Mouse (Mus musculus) midbrain, postnatal 0 days (tissue): ENCODE measurements around the gene Arg2. TPM values are rescaled to one million over a fixed set of nuclear protein-coding genes. Genes with fewer than 3 reads are reported as not detected.

Experiments used
- ATAC-seq: fragments of 200-750 bp; cut with Nextera tagmentation; 2 replicates; pipeline ENCODE4 v1.8.0; 2017; ENCODE audit warnings: moderate number of reproducible peaks, mild to moderate bottlenecking, moderate TSS enrichment, moderate library complexity; ENCODE audit not compliant: low FRiP score
- DNase-seq: peaks from one replicate; pipeline ENCODE4 v3.0.0-alpha.2; 2015; ENCODE audit warnings: low spot score
- H3K27ac ChIP-seq: fragments of 300-500 bp; sonication (generic); 2 replicates; pipeline ENCODE4 v1.5.1; 2014; ENCODE audit warnings: low read depth, mild to moderate bottlenecking, low read length, mixed read lengths
- H3K27me3 ChIP-seq: fragments of 300-500 bp; sonication (generic); 2 replicates; pipeline ENCODE4 v1.6.1; 2014; ENCODE audit warnings: low read length, control low read depth, mixed read lengths; ENCODE audit not compliant: insufficient read depth
- H3K36me3 ChIP-seq: fragments of 300-500 bp; sonication (generic); 2 replicates; pipeline ENCODE4 v1.6.1; 2014; ENCODE audit warnings: low read length, control low read depth, mixed read lengths; ENCODE audit not compliant: insufficient read depth
- H3K4me1 ChIP-seq: fragments of 300-500 bp; sonication (generic); 2 replicates; pipeline ENCODE4 v1.6.1; 2014; ENCODE audit warnings: mild to moderate bottlenecking, control low read depth, antibody characterized with exemption, low read length, mixed read lengths; ENCODE audit not compliant: insufficient read depth
- H3K4me2 ChIP-seq: fragments of 300-500 bp; sonication (generic); 2 replicates; pipeline ENCODE4 v1.6.1; 2014; ENCODE audit warnings: low read depth, mild to moderate bottlenecking, low read length, mixed read lengths; ENCODE audit not compliant: poor library complexity, severe bottlenecking
- H3K4me3 ChIP-seq: fragments of 300-500 bp; sonication (generic); 2 replicates; pipeline ENCODE4 v1.5.1; 2014; ENCODE audit warnings: low read depth, mild to moderate bottlenecking, low read length, moderate library complexity
- H3K9ac ChIP-seq: fragments of 300-500 bp; sonication (generic); replicated peaks from 2 replicates; pipeline ENCODE4 v1.6.1; 2014; ENCODE audit warnings: mild to moderate bottlenecking, low read length, moderate library complexity, mixed read lengths; ENCODE audit not compliant: poor library complexity, severe bottlenecking
- H3K9me3 ChIP-seq: fragments of 300-500 bp; sonication (generic); 2 replicates; pipeline ENCODE4 v1.6.1; 2016; ENCODE audit warnings: low read length, control low read depth
- CTCF ChIP-seq: IDR thresholded peaks from 2 replicates; pipeline ENCODE4 v1.5.1; 2016; ENCODE audit warnings: antibody characterized with exemption, mild to moderate bottlenecking
- WGBS: fragments of 180-500 bp; shearing (Covaris S2); extraction: QIAGEN DNeasy Blood & Tissue Kit; methylation state at CpG from one replicate; pipeline ENCODE4 v1.1.7; 2014; 5-methylcytosine and 5-hydroxymethylcytosine counted together
- polyA plus RNA-seq: library from polyadenylated mRNA; unstranded; fragments of >200 nt; fragmentation: Nextera tagmentation; extraction: Ambion mirVana; gene quantifications from 2 replicates; pipeline ENCODE4 v1.2.1, GENCODE M21; 2015
- total RNA-seq: library from RNA; depleted of rRNA; stranded (reverse); fragments of >200 nt; gene quantifications from 2 replicates; pipeline ENCODE4 v1.2.3, GENCODE M21; 2014; rRNA removed

Arg2 gene
- total RNA-seq (13.6 and 16.5 TPM in 2 replicates), polyA plus RNA-seq (22.5 and 23.3 TPM in 2 replicates)

DNA sequence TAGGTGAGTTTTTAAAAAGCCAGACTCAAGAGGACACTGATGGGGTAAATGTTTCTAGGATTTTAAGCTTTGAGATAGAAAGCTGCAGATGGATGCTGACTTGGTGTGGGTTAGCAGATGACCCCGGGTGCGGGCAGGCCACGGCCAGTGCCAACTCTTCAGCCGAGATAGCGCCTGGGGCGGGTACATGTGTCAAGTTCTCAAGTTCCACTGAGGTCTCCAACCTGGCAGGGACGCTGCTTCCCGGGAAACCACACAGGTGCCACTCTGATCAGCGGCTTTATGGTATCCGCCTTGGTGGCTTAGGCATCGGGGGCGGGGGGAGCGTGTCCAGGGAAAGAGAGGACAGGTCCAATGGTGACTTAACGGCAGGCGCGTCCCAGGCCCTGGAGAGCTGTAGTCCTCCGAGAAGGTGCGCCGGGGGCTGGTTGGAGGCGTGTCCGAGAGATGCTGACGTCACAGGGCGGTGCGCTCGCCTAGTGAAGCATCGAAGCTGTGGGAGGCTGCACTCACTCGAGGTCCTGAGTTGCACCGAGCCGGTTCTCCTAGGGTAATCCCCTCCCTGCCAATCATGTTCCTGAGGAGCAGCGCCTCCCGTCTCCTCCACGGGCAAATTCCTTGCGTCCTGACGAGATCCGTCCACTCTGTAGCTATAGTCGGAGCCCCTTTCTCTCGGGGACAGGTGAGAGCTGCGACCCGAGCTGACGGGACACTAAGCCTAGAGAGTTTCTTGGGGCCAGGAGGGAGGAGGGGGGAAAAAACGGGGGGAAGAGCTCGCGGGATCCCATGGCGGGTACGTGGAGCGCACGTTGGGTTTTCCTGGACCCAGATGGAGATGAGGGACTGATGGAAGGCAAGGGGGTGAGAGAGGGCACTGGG lies at the start of gene Arg2:
TSS of gene Arg2 (plus strand) at position 479 of the 879 bp plus-strand sequence.
- H3K27me3 ChIP-seq: no peaks in the 10 kb centered on the region
- DNase-seq: peak; percentile 75
- H3K4me1 ChIP-seq: no peaks in the 10 kb centered on the region
- no peak for TF ChIP-seq CTCF
- peak within 1 kb of the TSS; percentile 26 for H3K27ac ChIP-seq
- no peaks in the 10 kb centered on the region for H3K9me3 ChIP-seq
- no peaks in the 10 kb centered on the region for H3K36me3 ChIP-seq
- peak within 1 kb of the TSS; percentile 83 for H3K4me2 ChIP-seq
- peak within 1 kb of the TSS; percentile 54 for H3K4me3 ChIP-seq
- peak within 1 kb of the TSS; percentile 63 for H3K9ac ChIP-seq
- ATAC-seq: peak; percentile 88
- WGBS: under 1% methylated on average over 47 of the region's 47 CpGs

DNA sequence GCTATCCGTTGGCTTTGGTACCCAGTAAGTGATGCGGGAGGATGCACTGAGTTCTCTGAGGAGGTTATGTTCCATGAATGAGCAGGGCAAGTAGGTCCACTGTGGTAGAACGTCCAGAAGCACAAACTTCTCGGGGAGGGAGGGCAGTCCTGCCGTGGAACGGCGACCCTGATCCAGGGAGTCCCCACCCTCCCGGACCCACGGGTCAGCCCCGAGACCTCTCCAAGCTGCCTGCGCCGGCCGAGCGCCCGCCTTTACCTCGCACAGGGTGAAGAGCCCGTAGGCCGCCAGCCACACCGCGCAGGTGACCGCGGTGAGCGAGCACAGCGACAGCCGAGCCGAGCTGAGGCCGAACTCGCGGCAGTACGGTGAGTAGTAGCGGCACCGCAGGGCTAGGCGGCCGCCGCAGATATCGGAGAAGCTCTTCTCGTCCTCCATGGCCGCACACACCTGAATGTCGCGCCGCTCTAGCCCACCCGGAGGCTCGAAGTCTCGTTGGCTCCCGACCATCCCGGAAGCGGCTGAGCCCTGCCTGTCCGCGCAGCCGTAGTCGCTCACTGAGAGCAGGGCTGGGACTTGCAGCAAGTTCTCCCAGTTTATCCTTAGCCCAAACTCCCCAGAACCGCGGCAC lies 41.3 kb upstream of the Arg2 start, which contains the start of gene Pigh:
TSS of gene Pigh (minus strand) at position 470 of the 631 bp plus-strand sequence.
- peak within 1 kb of the TSS; percentile 67 for H3K4me2 ChIP-seq
- peak; percentile 10; the same call in 1 of the 2 replicates for TF ChIP-seq CTCF
- WGBS: under 1% methylated on average over 49 of the region's 53 CpGs
- H3K27ac ChIP-seq: peak within 1 kb of the TSS; percentile 70
- ATAC-seq (peak; percentile 97), DNase-seq (peak; percentile 93)
- H3K9me3 ChIP-seq: no peaks in the 10 kb centered on the region
- peak within 1 kb of the TSS; percentile 90 for H3K4me3 ChIP-seq
- no peaks in the 10 kb centered on the region for H3K36me3 ChIP-seq
- no peaks in the 10 kb centered on the region for H3K27me3 ChIP-seq
- peak within 1 kb of the TSS; percentile 92 for H3K9ac ChIP-seq
- H3K4me1 ChIP-seq: no peaks in the 10 kb centered on the region

- H3K9me3 ChIP-seq: no peaks in the 10 kb centered on the region
- H3K4me3 ChIP-seq: no peak overlapping the region
- 58% methylated on average over 4 of the region's 4 CpGs for WGBS
- DNase-seq: no peak
- H3K9ac ChIP-seq: no peak overlapping the region
- H3K4me2 ChIP-seq: no peak overlapping the region
- TF ChIP-seq CTCF: peak; percentile 52
- no peaks in the 10 kb centered on the region for H3K4me1 ChIP-seq
- no peak for ATAC-seq
- H3K27ac ChIP-seq: no peak overlapping the region
- H3K36me3 ChIP-seq: no peaks in the 10 kb centered on the region
- no peaks in the 10 kb centered on the region for H3K27me3 ChIP-seq
These were observed 38.0 kb upstream of the Arg2 start for GRCm38 (mm10) chr12:79092569-79092968.

DNA sequence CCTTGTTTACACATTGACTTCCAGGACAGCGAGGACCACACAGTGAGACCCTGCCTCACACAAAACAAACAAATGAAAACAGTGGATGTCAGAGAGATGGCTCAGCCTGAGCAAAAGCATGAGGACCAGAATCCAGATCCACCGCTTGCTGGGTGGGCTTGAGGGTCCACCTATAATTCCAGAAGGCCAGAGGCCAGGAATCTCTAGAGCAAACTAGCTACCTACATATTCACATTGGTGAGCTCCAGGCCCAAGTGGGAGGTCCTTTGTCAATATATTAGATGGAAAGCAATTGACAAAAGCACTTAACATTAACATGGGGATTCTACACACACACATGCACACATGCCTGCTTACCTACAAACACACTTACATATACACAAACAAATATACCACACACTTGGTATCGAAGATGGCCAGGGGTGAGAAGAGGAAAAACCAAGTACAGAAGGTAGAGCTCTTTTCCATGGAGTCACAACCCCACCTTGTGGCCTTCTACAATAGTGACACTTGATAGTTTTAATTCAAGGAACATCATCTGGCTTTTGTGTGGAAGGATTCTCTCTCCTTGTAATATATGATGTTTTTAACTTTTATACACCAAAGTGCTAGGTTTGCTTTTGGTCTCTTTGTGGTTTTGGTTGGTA lies 33.3 kb upstream of the Arg2 start:
- peak; percentile 86 for TF ChIP-seq CTCF
- peak; percentile 76 for DNase-seq
- Histone ChIP-seq H3K4me3 (no peak overlapping the region), H3K36me3 (no peaks in the 10 kb centered on the region), H3K9ac (no peak overlapping the region), H3K27ac (no peak overlapping the region), H3K27me3 (no peaks in the 10 kb centered on the region), H3K4me1 (no peaks in the 10 kb centered on the region), H3K4me2 (no peak overlapping the region), H3K9me3 (no peaks in the 10 kb centered on the region)
- no peak for ATAC-seq
- 57% methylated on average over 3 of the region's 3 CpGs for WGBS

DNA sequence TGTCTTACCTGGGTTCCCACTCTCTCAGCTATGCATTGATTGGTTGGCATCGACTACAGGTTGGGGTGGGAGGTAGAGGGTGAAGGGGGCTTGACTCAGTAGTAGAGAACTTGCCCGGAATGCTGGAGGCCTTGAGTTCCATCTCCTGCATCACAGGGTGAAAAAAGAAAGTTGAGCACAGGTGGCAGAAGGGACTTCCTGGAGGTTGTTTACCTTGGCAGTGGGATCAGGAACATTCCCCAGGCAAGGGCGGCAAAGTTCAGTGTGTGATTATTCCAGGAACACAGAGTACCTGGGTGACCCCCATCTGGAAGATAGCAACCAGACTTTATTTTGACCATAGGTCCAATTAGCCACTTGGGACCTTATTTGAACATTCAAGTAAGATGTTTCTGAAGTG lies 26.8 kb upstream of the Arg2 start:
- no peaks in the 10 kb centered on the region for H3K27me3 ChIP-seq
- 86% methylated on average over 3 of the region's 3 CpGs for WGBS

More for the DNA sequence above, 26.8 kb upstream of the Arg2 start:
- no peaks in the 10 kb centered on the region for H3K9me3 ChIP-seq
- no peaks in the 10 kb centered on the region for H3K36me3 ChIP-seq
- no peak for TF ChIP-seq CTCF
- DNase-seq (no peak), ATAC-seq (no peak)
- no peaks in the 10 kb centered on the region for H3K4me1 ChIP-seq
- H3K4me2 ChIP-seq: no peak overlapping the region
- no peak overlapping the region for H3K4me3 ChIP-seq
- no peak overlapping the region for H3K27ac ChIP-seq
- no peak overlapping the region for H3K9ac ChIP-seq
